Mouse (Mus musculus): Measurements from ENCODE around the gene Esr1. TPM values are rescaled to one million over a fixed set of nuclear protein-coding genes. Genes with fewer than 3 reads are reported as not detected.

Esr1 gene
- polyA plus RNA-seq (2017; shearing (Covaris generic)), result 2.8 TPM

DNA sequence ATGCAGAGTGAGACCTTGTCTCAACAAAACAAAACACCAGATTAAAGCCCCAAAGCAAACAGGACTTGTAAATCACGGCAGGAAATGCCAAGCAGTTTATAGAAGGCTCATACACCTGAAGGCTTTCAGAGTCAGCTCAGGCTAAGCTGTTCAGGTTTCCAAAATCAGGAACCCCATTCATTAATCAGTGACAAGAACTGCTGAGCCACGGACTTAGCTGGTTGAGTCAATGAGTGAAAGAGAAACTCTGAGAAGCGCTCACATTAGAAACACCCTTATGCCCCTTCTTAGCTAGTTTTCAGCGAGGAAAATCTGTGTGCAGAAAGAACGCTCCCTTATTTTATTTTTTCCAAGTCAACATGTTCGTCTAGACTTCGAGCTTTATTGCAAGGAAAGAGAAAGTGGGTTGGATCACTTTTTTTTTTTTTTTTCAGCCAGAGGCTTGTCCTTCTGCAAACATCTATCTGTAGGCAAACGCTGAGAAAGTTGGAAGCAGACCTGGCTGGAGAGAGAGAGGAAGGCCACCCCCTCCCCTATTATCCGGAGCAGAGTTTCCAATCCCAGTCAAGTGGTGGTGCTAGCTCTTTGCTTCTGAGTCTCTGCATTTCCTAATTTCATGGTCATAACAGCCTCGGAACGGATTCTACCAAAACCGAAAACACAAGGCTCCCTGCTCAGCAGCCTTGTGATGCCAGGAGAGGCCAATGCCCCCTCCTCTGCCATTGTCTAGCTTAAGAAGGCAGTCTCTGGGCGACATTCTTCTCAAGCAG is at the start of gene Esr1:
Gene Esr1 (plus strand): TSS at position 208 of the 770 bp plus-strand sequence.

Other genes with a start within 250 kb of the Esr1 start
- 25.2 TPM for gene Zbtb2, start 223.5 kb upstream of the Esr1 start, polyA plus RNA-seq (2017; shearing (Covaris generic))
- 67.2 TPM for gene Rmnd1, start 179.2 kb upstream of the Esr1 start, polyA plus RNA-seq (2017; shearing (Covaris generic))
- gene Armt1, start 179.1 kb upstream of the Esr1 start, polyA plus RNA-seq (2017; shearing (Covaris generic)), result 35.9 TPM
- gene Ccdc170, start 129.1 kb upstream of the Esr1 start, polyA plus RNA-seq (2017; shearing (Covaris generic)), result not detected